Mouse (Mus musculus): Measurements from ENCODE around the gene Cd300c2. TPM values are rescaled to one million over a fixed set of nuclear protein-coding genes. Genes with fewer than 3 reads are reported as not detected.

Cd300c2 gene
- polyA plus RNA-seq, 1 experiment, result 32.8 TPM

DNA sequence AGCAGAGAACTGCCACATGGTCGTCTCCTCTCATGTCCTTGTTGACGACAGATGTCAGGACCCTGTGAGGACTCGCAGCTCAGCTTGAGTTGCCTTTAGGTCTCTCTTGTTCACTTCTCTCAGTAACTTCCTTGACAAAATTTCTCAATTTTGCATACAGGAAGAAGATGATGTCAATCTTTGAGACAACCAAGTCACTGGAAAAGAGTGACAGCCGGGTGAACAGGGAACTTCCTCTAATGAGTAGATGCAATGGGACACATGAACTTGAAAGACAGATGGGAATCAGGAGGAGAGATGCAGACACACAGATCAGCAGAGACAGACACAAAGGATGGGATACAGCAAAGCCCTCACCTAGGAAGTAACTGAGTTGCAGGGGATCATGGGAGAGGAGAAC lies 11.9 kb downstream of the Cd300c2 start, which contains the start of gene Cd300ld:
Cd300ld (minus strand) TSS at position 130 of the 400 bp plus-strand sequence.
- Histone ChIP-seq H3K36me3 (ENCODE audit: control insufficient read depth, insufficient read depth, low read length) (no peaks in the 10 kb centered on the region), H3K4me3 (ENCODE audit: extremely low read depth, insufficient read depth, insufficient read length) (no peak within 1 kb of the TSS), H3K27ac (ENCODE audit: insufficient read depth, low read length) (no peak within 1 kb of the TSS; the same call in 1 of the 2 replicates), H3K27me3 (ENCODE audit: control insufficient read depth, insufficient read depth, low read length) (no peaks in the 10 kb centered on the region), H3K4me1 (ENCODE audit: control insufficient read depth, insufficient read depth, insufficient read length) (no peaks in the 10 kb centered on the region)
- TF ChIP-seq POLR2A (IDR thresholded peaks at IDR 0.05; ENCODE audit: low read depth, low read length) (no peak), CTCF (IDR thresholded peaks at IDR 0.05; ENCODE audit: extremely low read depth, insufficient read depth, insufficient read length, insufficient replicate concordance) (no peak)
- no peak for DNase-seq (ENCODE audit: low read depth in 1 of 2, low spot score in 2 of 2)
- WGBS, result 28% methylated on average over 4 of the region's 4 CpGs

DNA sequence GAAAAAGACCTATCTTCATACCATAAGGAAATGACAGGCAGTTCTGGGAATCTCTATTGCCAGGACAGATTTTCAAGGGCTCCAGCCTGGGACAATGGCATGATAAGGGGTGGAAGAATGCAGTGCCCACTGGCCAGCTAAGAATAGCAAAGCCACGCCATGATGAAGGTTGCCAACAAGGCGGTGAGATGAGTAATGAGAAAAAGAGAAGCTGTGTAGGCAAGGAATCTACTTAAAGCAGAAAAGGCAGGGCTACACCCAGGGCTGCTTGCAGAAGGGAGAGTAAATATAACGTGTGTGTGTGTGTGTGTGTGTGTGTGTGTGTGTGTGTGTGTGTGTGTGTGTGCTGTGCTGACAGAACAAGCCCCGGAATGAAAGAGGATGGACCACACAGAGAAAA lies 19.8 kb downstream of the Cd300c2 start:
- Histone ChIP-seq H3K4me1 (ENCODE audit: control insufficient read depth, insufficient read depth, insufficient read length) (no peaks in the 10 kb centered on the region), H3K4me3 (ENCODE audit: extremely low read depth, insufficient read depth, insufficient read length) (no peak overlapping the region), H3K27me3 (ENCODE audit: control insufficient read depth, insufficient read depth, low read length) (no peaks in the 10 kb centered on the region), H3K27ac (ENCODE audit: insufficient read depth, low read length) (no peak overlapping the region), H3K36me3 (ENCODE audit: control insufficient read depth, insufficient read depth, low read length) (no peaks in the 10 kb centered on the region)
- 55% methylated on average over 4 of the region's 4 CpGs for WGBS
- DNase-seq (ENCODE audit: low read depth in 1 of 2, low spot score in 2 of 2), result no peak
- TF ChIP-seq POLR2A (IDR thresholded peaks at IDR 0.05; ENCODE audit: low read depth, low read length), result no peak
- no peak for TF ChIP-seq CTCF (IDR thresholded peaks at IDR 0.05; ENCODE audit: extremely low read depth, insufficient read depth, insufficient read length, insufficient replicate concordance)

DNA sequence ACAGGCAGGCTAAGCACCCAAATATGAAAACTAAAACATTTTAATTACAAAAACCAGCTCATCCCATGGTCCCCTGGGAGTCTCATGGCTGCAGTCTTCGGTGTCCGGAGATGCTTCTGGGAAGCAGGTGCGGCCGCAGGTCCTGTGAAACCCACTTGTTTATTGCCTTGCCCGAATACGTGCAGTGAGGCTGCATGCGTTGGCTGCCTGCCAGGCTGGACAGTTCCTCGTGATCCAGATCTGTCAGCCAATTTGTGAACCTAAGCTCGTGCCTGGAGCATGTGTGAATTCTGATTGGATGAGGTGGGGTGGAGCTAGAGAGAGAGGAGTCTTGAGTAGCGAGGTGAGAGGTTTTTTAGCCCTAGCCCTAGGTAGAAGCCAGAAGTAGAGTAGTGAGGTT lies 29.0 kb downstream of the Cd300c2 start:
- TF ChIP-seq CTCF (IDR thresholded peaks at IDR 0.05; ENCODE audit: extremely low read depth, insufficient read depth, insufficient read length, insufficient replicate concordance), result no peak
- TF ChIP-seq POLR2A (IDR thresholded peaks at IDR 0.05; ENCODE audit: low read depth, low read length), result no peak

DNA sequence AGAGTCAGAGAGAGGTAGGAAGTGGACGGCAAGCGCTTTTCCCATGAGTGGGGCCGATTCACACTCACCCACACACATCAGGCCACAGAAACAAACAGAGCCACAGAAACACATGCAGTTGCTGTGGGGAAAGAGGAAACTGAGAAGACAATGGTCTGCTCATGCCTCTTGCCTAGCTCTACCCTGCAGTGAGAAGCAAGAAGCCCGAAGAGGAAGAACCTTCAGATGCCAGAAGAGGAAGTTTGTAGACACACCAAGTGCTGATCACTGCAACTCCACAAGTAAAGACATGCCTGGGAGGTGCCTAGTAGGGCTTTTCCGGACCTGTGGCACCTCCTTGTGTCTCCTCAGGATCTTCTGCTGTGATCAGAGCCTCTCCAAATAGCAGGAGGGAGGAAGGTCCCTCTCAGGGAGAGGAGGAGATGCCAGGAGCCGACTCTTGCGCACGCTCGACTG lies 32.9 kb downstream of the Cd300c2 start, which contains the start of gene Cd300c:
Cd300c (minus strand) TSS at position 406 of the 456 bp plus-strand sequence.
- no peaks in the 10 kb centered on the region for H3K36me3 ChIP-seq (ENCODE audit: control insufficient read depth, insufficient read depth, low read length)
- H3K4me1 ChIP-seq (ENCODE audit: control insufficient read depth, insufficient read depth, insufficient read length), result no peaks in the 10 kb centered on the region; the same call in 1 of the 2 replicates
- H3K27me3 ChIP-seq (ENCODE audit: control insufficient read depth, insufficient read depth, low read length), result no peaks in the 10 kb centered on the region
- DNase-seq (ENCODE audit: low read depth in 1 of 2, low spot score in 2 of 2), result no peak
- TF ChIP-seq POLR2A (IDR thresholded peaks at IDR 0.05; ENCODE audit: low read depth, low read length) (no peak), CTCF (IDR thresholded peaks at IDR 0.05; ENCODE audit: extremely low read depth, insufficient read depth, insufficient read length, insufficient replicate concordance) (no peak)
- H3K4me3 ChIP-seq (ENCODE audit: extremely low read depth, insufficient read depth, insufficient read length), result no peak within 1 kb of the TSS
- no peak within 1 kb of the TSS for H3K27ac ChIP-seq (ENCODE audit: insufficient read depth, low read length)
- 58% methylated on average over 9 of the region's 9 CpGs for WGBS

More for the DNA sequence above, 29.0 kb downstream of the Cd300c2 start:
- H3K27ac ChIP-seq (ENCODE audit: insufficient read depth, low read length), result no peak overlapping the region
- no peaks in the 10 kb centered on the region for H3K4me1 ChIP-seq (ENCODE audit: control insufficient read depth, insufficient read depth, insufficient read length)
- H3K36me3 ChIP-seq (ENCODE audit: control insufficient read depth, insufficient read depth, low read length), result no peaks in the 10 kb centered on the region
- no peaks in the 10 kb centered on the region for H3K27me3 ChIP-seq (ENCODE audit: control insufficient read depth, insufficient read depth, low read length)
- WGBS, result 88% methylated on average over 10 of the region's 10 CpGs
- H3K4me3 ChIP-seq (ENCODE audit: extremely low read depth, insufficient read depth, insufficient read length), result no peak overlapping the region
- DNase-seq (ENCODE audit: low read depth in 1 of 2, low spot score in 2 of 2), result no peak

DNA sequence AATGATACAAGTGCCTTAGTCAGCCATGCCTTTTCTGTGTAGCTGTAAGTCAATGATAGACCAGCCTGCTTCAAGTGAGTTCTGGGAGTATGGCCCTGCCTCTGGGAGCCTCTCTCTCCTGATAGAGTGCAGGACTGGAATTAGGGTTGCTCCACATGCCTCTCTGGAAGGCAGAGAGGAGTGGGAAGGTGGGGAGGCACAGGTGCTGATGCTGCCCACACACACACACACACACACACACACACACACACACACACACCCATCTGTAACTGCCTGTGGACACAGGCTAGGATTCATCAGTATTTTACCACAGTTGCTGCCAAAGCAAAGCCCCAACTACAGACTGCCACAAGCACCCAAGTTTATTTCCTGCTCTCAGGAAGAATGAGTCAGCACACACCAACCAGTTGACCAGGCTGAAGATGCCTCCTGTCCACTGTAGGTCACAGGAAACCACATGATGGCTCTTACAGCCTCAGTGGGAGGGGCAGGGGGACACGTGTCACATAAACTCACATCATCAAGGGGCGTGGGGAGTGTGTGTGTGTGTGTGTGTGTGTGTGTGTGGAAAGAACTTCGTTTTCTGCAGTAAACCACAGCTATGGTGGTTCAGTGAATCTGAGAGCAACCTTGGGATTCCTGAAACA lies 36.4 kb downstream of the Cd300c2 start:
- DNase-seq (ENCODE audit: low read depth in 1 of 2, low spot score in 2 of 2), result no peak
- H3K36me3 ChIP-seq (ENCODE audit: control insufficient read depth, insufficient read depth, low read length), result no peaks in the 10 kb centered on the region
- no peak for TF ChIP-seq POLR2A (IDR thresholded peaks at IDR 0.05; ENCODE audit: low read depth, low read length)
- TF ChIP-seq CTCF (IDR thresholded peaks at IDR 0.05; ENCODE audit: extremely low read depth, insufficient read depth, insufficient read length, insufficient replicate concordance), result no peak
- WGBS, result 17% methylated on average over 3 of the region's 3 CpGs
- H3K27ac ChIP-seq (ENCODE audit: insufficient read depth, low read length), result no peak overlapping the region
- H3K27me3 ChIP-seq (ENCODE audit: control insufficient read depth, insufficient read depth, low read length), result no peaks in the 10 kb centered on the region
- H3K4me1 ChIP-seq (ENCODE audit: control insufficient read depth, insufficient read depth, insufficient read length), result no peaks in the 10 kb centered on the region; the same call in 1 of the 2 replicates
- no peak overlapping the region for H3K4me3 ChIP-seq (ENCODE audit: extremely low read depth, insufficient read depth, insufficient read length)

DNA sequence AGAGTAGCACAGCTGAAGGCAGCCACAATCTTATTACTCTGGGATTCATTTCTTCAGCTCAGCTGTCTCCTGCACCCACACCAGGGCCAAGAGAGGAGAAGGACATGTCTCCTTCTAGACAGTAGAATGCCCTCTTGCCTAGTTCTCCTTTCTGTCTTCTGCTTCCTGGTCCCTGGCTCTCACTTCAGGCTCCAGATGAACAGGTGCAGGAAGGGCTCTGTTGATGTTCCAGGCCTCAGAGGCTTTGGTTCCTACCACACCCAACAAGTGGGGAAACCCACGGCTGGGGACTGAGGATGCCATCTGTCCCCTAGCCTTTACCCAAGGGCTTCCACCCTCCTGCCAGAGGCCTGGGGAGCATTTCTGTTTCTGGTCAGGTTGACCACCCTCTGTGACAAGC lies 41.3 kb downstream of the Cd300c2 start:
- TF ChIP-seq CTCF (IDR thresholded peaks at IDR 0.05; ENCODE audit: extremely low read depth, insufficient read depth, insufficient read length, insufficient replicate concordance) (no peak), POLR2A (IDR thresholded peaks at IDR 0.05; ENCODE audit: low read depth, low read length) (no peak)
- H3K36me3 ChIP-seq (ENCODE audit: control insufficient read depth, insufficient read depth, low read length), result no peaks in the 10 kb centered on the region
- no peak overlapping the region for H3K4me3 ChIP-seq (ENCODE audit: extremely low read depth, insufficient read depth, insufficient read length)
- WGBS, result 26% methylated on average over 1 of the region's 1 CpGs
- no peak for DNase-seq (ENCODE audit: low read depth in 1 of 2, low spot score in 2 of 2)
- no peaks in the 10 kb centered on the region for H3K27me3 ChIP-seq (ENCODE audit: control insufficient read depth, insufficient read depth, low read length)
- H3K27ac ChIP-seq (ENCODE audit: insufficient read depth, low read length), result no peak overlapping the region
- no peaks in the 10 kb centered on the region; the same call in 1 of the 2 replicates for H3K4me1 ChIP-seq (ENCODE audit: control insufficient read depth, insufficient read depth, insufficient read length)

Other genes starting within 250 kb of the Cd300c2 start
- gene Kif19a, start 236.5 kb downstream of the Cd300c2 start, polyA plus RNA-seq (2012; rRNA removed), result 3.3 and 3.8 TPM in 2 replicates
- 0.14 and 0.18 TPM in 2 replicates for gene Btbd17, start 205.9 kb downstream of the Cd300c2 start, polyA plus RNA-seq (2012; rRNA removed)
- gene Gpr142, start 203.0 kb downstream of the Cd300c2 start, polyA plus RNA-seq (2012; rRNA removed), result not detected in 2 replicates
- 9.3 and 9.5 TPM in 2 replicates for gene Gprc5c, start 150.7 kb downstream of the Cd300c2 start, polyA plus RNA-seq (2012; rRNA removed)
- gene Cd300a, start 111.8 kb downstream of the Cd300c2 start, polyA plus RNA-seq (2012; rRNA removed), result 11.6 and 12.5 TPM in 2 replicates
- gene Cd300lb, start 67.5 kb downstream of the Cd300c2 start, polyA plus RNA-seq (2012; rRNA removed), result 3.1 and 5.3 TPM in 2 replicates
- gene Cd300c, start 32.7 kb downstream of the Cd300c2 start, polyA plus RNA-seq (2012; rRNA removed), result 5.8 and 10.8 TPM in 2 replicates
- gene Cd300ld, start 12.0 kb downstream of the Cd300c2 start, polyA plus RNA-seq (2012; rRNA removed), result 3.3 and 5.5 TPM in 2 replicates
- gene Cd300ld2, start 14.3 kb upstream of the Cd300c2 start, polyA plus RNA-seq (2012; rRNA removed), result 0.20 and 0.27 TPM in 2 replicates
- gene Cd300ld4, start 25.1 kb upstream of the Cd300c2 start, polyA plus RNA-seq (2012; rRNA removed), result 0.93 and 1.3 TPM in 2 replicates
- 2.3 and 5.5 TPM in 2 replicates for gene Cd300ld5, start 35.9 kb upstream of the Cd300c2 start, polyA plus RNA-seq (2012; rRNA removed)
- gene Cd300ld3, start 46.5 kb upstream of the Cd300c2 start, polyA plus RNA-seq (2012; rRNA removed), result 13.1 and 29.1 TPM in 2 replicates
- gene Cd300e, start 60.3 kb upstream of the Cd300c2 start, polyA plus RNA-seq (2012; rRNA removed), result 4.6 and 4.7 TPM in 2 replicates
- 7.8 and 7.9 TPM in 2 replicates for gene Rab37, start 89.6 kb upstream of the Cd300c2 start, polyA plus RNA-seq (2012; rRNA removed)
- gene Cd300lf, start 132.1 kb upstream of the Cd300c2 start, polyA plus RNA-seq (2012; rRNA removed), result 24.7 and 31.4 TPM in 2 replicates
- 51.5 and 63.7 TPM in 2 replicates for gene Slc9a3r1, start 161.5 kb upstream of the Cd300c2 start, polyA plus RNA-seq (2012; rRNA removed)
- gene Tmem104, start 185.6 kb upstream of the Cd300c2 start, polyA plus RNA-seq (2012; rRNA removed), result 16.3 and 16.5 TPM in 2 replicates
- gene Nat9, start 186.0 kb upstream of the Cd300c2 start, polyA plus RNA-seq (2012; rRNA removed), result 12.3 and 12.5 TPM in 2 replicates

Data from spleen, adult 2 months (tissue).